Mouse (Mus musculus) left cerebral cortex, adult 18-20 months (tissue): ENCODE measurements around the gene Ola1. TPM values are rescaled to one million over a fixed set of nuclear protein-coding genes. Genes with fewer than 3 reads are reported as not detected.

Experiments used
- DNase-seq, 2 experiments: peaks; one replicate each; pipeline ENCODE4 v3.0.0; 2021 to 2022; ENCODE audit warnings: low spot score in 2 of 2, mixed read lengths in 1 of 2
- total RNA-seq, 2 experiments: library from RNA; stranded (reverse); gene quantifications; 2 replicates each; pipeline ENCODE4 v1.2.3; 2021

Gene Ola1
- total RNA-seq, 2 experiments from 2014 or later = 100 to 106 TPM

- no peak for DNase-seq
Measured at GRCm38 (mm10) chr2:73069223-73069825, 149.4 kb downstream of the Ola1 start.

DNA sequence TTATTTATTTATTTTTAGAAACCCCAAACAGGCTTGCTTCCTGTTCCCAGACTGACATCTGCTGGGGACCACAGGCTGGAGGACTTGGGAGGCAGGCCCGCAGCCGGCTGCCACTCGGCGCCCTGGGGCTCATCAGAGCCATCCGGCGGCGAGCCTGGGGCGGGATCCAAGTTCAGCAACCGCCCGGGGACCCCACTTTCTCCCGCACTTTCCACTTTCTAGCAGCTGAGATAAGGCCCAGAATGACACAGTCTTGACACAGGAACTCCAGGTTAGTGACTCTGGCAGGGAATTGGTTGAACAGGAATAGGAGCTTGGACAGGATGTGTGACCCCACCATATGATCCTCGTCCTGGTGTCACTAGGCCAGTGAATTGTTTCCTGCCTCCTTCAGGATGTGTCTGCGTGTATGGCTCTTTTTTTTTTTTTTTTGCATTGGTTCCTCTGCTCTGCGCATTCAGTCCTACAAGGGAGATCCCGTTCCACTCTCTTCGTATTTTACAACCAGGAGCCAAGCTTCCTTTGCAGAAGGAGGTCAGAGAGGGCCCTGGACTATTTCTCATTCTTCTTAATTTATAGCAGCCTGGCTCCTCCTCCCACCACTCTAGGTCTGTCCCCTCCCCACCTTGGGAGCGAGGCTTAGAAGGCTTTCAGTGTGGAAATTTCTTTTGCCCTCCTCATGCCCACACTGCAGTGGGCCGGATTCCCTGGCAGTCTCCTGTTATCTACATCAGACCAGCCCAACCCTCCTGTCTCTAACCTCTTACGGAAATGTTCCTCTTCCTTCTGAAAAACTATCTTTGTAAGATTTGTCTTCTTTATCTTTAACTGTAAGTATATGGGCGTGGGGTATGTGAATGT lies 152.2 kb downstream of the Ola1 start:
- DNase-seq = no peak

GRCm38 (mm10) chr2:73063911-73064619 lies 154.7 kb downstream of the Ola1 start:
- no peak for DNase-seq

GRCm38 (mm10) chr2:73060259-73060585 lies 158.5 kb downstream of the Ola1 start:
- no peak for DNase-seq

DNA sequence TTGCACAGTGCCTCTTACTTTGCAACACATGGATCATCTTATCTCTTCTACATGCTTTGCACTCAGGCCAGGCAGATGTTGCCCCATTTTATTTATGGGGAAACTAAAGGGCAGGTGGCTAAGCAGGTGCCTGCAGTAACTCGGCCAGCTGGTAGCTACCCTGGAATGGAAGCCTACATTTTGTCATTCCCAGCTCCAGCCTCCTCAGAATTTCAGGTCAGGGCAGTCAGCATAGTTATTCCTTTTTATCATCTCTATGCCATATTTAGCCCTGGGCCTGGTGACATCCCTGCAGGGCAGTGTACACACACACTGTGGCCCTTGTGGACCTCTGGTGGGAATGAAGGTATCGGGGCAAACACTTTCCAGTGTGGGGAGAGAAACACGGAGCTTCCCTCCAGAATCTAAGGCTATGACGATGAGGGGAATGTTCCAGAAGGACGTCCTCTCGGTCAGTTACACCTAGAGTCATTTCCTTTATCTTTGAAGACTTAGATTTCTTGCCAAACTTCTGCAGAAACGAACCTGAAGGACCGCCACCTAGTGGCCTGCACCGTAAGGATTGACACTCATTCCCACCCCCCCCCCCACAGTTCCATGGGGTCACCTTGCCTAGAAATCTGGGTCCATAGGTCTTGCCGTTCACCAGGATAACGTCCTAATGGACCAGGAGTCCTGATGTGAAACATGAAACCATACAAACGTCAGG lies 159.0 kb downstream of the Ola1 start:
- no peak for DNase-seq

- no peak for DNase-seq
Measured at GRCm38 (mm10) chr2:73058344-73058743, 160.4 kb downstream of the Ola1 start.

DNA sequence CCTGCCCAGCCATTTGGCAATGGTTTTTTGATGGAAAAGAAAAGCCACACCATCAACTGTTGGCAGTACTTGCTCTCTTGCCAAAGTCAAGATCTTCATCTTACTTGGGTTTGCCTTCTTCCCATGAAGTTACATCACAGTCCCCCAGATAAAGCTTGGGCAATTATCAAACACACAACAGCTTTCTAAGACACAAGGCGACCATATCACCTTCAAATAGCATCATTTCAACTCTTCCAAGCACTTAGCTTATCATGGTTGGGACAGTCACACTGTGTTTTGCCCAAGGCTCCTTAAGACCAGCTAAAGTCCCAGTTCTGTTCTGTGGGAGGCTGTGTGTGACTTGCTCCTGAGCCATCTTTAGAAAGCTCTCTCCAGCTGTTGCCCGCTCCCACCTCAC lies 161.1 kb downstream of the Ola1 start:
- DNase-seq = no peak

DNA sequence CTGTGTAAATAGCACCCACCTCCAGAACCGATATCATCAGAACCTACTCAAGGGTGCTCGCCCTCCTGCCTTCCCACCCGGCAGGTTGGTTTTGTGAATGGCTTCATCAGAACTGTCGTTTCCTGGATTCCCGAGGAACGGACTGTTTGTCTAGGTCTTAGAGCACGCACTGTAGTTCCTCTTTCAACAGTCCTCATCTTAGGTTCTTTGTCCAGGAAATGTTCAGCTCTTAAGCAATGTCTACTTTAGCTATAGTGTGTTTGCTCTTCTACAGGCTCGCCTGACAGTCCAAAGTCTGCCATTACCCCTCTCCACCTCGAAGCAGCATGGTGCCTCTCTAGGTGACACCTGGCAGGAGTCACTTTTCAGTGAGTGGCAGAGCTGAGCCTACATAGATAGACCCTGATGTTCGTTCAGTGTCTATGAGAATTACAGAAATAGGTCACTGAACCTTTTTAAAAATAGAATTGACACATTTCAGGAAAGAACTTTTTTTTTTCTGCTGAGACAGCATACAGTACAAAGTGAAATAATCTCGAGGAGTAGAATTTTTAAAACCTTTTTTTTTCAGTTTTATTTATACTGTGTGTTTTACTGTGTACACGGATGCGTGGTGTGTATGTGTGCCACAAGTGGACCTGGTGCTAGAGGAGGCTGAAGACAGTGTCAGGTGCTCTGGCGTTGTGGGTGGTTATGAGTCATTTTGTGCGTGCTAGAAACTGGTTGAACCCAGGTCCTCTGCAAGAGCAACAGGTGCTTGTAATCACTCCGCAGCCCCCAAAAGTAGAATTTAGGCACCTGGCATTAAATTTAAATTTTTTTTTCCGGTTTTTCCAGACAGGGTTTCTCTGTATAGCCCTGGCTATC lies 162.4 kb downstream of the Ola1 start:
- no peak for DNase-seq

GRCm38 (mm10) chr2:73053791-73054490 lies 164.8 kb downstream of the Ola1 start:
- DNase-seq = no peak

GRCm38 (mm10) chr2:73050401-73050800 lies 168.3 kb downstream of the Ola1 start:
- DNase-seq = no peak

DNA sequence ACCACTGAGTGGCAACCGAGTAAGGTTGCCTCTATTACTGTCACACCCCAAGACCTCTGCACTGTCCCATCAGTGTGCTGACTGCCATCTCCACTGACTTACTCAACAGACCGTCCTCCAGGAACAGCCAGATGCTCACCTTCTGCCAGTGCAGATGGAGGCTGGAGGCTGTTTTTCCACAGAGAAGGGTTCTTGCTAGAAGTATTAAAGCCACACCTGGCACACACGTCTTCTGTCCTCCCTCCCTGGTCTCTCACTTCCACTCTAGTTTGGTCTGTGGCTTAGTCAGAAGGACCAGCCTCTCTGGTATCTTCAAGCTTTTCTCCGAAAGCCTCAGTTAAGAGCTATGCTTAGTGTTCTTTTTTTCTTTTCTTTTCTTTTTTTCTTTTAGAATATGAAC lies 168.7 kb downstream of the Ola1 start:
- no peak for DNase-seq

DNA sequence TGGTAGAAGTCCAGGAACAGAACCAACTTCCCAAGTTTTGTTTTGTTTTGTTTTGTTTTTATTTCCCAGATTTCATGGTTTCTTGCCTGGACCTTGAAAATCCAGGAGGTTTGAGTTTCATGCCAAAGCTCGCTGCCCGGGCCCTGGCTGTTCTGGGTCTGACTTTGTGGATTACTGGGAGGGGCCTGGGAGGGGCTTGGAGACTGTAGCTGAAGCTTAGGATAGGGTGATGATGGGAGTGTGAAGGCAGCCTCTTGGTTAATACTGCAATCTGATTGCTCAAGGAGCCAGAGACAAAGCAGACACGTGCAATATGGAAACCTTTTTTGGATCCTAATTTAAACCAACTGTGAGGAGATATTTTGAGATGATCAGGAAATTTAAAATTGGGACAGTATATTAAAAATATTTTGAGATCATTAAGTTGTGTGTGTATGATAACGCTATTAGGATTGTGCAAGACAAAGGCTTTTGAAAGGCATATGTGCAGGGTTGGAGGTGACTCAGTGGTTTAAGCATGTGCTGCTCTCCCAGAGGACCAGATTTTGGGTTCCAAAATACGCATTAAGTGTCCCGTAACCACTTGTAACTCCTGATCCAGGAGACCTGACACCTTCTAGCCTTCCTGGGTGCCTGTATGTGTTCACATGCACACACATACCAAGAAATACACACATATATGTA lies 169.6 kb downstream of the Ola1 start:
- no peak for DNase-seq

GRCm38 (mm10) chr2:73047061-73047741 lies 171.5 kb downstream of the Ola1 start:
- DNase-seq = no peak

DNA sequence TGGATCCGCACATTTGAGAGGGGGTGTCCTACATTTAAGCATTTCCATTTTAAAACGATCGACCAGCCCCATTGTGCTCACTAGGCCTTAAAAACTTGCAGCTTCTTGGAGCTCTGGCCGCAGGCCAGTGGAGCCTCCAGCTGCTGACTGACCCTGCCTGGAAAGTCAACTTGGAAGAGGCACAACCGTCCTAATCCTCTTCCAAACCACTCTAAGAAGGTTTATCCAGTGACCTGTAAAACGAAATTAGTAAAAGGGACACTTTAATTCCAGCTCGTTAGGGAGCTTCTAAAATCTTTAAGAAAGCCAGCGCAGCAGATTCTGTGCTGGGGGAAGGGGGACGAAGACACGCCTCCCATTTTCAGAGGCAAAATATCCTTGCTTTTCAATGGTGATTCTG lies 172.1 kb downstream of the Ola1 start:
- no peak for DNase-seq

DNA sequence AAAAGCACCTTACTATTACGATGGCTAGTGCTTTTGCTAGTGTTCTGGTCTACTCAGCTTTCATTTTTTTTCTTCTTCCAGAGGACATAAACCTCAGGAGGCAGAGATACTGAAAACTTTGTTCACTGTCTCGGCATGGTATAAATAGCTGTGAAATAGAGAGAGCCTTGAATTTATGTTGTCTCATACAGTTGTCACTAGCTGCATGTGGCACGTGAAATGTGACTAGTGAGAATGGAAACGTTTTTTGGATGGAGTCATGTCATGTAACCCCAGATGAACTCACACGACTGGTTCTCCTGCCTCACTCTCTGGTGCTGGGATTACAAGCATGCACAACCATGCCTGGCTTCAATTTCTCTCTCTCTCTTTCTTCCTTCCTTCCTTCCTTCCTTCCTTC lies 173.2 kb downstream of the Ola1 start:
- no peak for DNase-seq
